Mouse (Mus musculus): ENCODE data around the gene Kif26b. TPM values are rescaled to one million over a fixed set of nuclear protein-coding genes. Genes with fewer than 3 reads are reported as not detected.

Kif26b gene
- total RNA-seq, 2 experiments from 2014 or later, result 0.04 to 0.20 TPM

DNA sequence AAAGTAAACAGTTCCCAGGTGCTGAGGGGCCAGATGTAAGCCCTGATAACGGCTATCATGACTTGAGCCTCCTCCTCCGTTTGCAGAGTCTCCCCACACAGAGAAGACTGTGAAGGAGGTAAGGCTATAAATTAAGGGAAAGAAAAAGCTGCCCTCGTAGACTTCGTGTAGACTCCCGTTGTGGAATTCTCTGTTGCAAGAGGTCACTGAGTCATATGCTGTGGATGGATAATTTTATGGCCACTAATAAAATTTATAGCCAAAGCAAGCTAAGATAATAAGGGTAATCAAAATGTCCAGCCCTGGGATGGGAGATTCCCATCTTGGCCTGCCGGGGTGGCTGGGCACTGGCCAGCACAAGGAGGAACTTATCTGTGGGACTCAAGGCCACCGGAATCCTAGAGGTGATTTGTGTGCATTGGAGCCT is 179.0 kb downstream of the Kif26b start:
- no peak for ATAC-seq (ENCODE audit: poor library complexity, severe bottlenecking)

DNA sequence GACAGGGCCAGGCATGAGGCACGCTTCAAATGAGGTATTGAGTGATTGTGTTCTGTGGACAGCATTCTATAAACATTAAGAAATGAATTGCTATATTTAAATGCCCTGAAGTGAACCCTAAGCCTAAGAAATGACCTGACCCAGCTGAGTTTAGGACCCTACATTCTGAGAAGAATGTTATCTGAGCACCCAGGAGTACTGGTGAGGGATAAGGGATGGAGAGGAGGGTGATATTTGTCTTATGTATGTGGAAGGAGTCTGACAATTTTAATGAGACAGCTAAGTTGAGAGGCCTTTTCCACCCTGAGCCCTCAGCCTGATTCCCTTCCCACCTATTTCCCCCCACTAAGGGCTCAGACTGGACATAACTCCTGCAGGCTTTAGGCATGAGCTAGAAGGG is 179.4 kb downstream of the Kif26b start:
- no peak for ATAC-seq (ENCODE audit: poor library complexity, severe bottlenecking)

DNA sequence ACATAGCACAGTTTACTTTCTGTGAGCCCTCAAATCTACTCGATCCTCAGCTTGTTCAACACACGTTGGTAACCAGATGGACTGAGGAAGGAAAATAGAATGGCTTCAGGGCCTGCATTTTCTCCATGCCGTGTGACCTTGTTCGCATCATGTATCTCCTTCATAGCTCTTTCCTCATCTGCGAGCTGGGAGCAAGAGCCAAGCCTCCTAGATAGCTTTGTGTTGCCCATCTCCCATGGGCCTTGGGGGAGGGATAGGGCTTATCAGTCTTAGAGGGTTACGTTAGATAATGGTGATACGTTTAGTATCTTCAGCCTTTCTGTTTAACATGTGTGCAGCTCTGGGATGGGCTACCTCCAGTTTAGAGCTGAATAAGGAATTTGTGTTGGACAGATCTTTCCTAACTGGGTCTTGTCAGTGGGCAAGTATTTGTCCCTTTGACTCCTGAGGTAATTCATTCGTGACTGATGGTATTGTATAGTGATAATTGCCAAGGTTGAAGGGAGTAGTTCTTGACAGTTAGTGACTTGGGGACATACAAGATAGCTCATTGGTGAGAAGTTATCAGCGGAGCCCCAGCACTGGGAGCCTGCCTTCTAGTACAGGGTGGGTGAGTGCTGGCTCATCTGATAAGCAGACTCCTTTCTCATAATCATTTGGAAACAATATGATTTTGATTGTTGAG is 183.4 kb downstream of the Kif26b start:
- 0 out of 2 replicates have a peak, but pooled peaks have one; percentile 34 for ATAC-seq (ENCODE audit: poor library complexity, severe bottlenecking)

DNA sequence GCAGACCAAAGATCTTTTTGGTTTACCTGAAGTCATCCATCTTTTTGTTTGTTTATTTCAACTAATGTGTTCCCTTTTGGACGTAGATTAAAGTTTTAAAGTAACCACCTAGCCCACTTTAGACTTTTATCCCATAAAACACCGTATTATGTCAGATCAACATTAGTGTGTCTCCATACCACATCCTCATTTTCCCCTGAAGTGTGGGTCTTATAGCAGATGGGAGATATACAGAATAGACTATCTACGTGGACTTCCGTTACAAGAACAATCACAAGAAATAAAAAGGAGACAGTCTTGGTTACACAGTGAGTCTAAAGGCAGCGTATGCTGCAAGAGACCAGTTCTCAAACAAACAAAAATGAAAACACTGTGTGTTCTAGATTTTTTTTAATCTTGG is 185.3 kb downstream of the Kif26b start:
- no peak for ATAC-seq (ENCODE audit: poor library complexity, severe bottlenecking)

DNA sequence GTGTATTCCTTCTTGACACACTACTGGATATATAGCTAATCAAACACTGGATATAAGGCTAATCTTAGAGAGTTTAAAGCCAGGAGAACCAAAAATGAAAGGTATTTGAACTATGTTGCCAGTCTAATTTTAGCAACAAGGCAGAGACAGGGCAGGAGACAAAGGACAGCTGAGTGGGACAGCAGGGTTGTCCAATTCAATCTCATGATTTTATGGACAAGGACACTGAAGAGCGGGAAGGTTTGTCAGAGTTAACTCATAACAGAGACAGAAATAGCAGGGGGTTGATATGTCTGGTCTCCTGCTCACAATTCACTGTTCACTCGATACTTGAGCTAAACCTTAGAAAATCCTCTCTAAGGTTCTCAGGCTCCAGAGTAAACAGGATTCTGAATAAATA is 187.5 kb downstream of the Kif26b start:
- no peak for ATAC-seq (ENCODE audit: poor library complexity, severe bottlenecking)

DNA sequence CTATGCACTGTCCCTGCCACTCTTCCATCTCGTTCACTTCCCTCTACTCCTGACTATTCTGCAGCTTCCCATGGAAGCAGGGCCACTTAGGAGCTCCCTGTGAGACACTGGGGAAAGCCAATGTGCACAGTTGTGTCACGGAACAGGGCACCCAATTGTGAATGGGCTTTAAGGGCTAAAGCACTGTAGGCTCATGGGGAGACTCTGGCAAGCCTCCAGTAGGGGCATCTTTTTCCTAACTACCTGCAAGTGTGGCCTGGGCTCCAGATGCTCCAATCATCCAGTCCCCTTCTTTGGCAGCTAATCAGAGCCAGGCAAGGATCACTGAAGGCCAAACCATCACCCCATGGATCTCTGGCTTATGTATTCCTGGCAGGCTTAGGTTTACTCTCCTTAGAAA is 191.9 kb downstream of the Kif26b start:
- ATAC-seq (ENCODE audit: poor library complexity, severe bottlenecking), result no peak

DNA sequence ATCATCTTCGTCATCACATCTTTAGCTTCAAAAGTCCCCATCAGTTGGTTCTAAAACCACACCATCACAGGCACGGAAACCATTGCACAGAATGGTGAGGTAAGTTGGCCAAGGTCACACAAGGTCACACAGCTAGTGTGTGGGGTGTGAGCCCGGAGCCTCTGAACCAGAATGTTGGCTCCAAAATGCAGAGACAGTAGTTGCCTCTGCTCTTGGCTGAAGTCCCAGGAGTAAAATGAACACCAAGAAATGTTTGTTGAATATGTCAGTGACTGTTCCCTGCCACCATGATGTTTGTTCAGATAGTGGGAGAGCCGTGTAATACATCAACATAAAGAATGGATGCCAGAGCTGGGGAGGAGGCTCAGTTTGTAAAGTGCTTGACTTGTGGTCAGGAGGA is 193.9 kb downstream of the Kif26b start:
- no peak for ATAC-seq (ENCODE audit: poor library complexity, severe bottlenecking)

DNA sequence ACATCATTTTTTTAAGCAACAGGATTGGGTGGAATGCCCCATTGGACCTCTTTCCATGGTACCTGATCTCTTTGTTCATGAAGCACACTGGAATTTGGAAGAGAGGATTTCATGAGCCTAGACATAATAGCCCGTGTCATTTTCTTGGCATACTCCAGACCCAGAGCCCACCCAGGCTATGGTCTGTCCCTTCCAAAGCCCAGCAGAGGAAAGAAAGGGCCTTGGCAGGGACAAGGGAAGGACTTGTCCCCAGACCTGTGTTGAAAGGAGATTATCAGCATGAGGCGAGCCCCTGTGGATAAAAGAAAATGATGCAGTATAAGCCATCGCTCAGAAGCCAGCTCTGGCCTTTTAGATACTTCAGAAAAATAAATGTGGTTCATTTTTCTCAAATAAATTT is 196.6 kb downstream of the Kif26b start:
- no peak for ATAC-seq (ENCODE audit: poor library complexity, severe bottlenecking)

DNA sequence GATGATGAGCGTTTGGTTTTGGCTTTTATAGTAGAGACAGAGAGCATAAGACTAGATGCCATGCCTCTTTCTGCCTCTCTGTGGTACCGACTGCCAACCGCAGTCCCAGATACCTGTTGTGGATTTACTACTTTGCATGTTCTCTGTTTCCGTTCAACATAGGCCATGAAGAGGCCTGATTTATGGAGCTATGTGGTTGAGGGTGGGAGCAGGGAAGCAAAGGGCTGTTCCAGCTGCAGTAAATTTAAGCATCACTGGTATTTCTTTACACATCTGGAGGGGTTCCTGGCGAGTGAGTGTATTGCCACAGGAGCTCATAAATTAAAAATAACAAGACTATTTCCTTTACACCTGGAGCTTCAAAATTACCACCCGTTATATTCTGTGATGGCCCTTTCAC is 199.3 kb downstream of the Kif26b start:
- no peak for ATAC-seq (ENCODE audit: poor library complexity, severe bottlenecking)

DNA sequence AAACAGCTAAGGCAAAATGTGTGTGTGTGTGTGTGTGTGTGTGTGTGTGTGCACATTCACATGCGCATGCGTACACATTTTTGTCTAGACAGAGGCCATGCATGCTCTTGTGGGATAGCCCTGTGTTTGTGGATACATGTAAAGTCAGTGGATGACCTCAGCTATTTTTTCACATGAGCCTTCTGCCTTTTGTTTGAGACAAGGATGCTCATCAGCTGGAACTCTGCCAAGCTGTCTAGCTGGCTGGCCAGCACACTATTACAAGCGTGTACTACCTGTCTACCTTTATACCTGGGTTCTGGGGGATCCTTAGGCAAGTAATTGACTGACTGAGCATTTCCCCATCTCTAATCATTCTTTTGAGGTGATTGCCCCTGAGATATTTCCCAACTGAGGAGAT is 201.3 kb downstream of the Kif26b start:
- no peak for ATAC-seq (ENCODE audit: poor library complexity, severe bottlenecking)

DNA sequence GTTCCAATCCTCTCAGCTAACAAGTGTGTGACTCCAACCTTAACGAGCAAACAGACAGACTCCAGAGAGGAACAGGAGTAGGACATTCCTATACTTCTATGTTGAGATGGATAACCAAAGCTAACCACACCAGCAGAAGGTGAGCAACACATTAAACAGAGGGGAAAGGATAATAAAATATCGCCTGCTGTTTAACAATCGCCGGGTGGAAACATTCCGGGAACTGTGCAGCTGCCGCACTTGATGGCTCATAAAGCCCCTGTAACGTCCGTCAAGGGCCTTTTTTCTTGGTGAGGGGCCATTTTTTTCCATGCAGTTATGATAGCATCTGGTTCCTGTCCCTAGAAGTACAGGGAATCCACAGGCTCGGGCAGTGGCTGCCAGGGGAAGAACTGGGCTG is 204.1 kb downstream of the Kif26b start:
- ATAC-seq (ENCODE audit: poor library complexity, severe bottlenecking), result no peak

DNA sequence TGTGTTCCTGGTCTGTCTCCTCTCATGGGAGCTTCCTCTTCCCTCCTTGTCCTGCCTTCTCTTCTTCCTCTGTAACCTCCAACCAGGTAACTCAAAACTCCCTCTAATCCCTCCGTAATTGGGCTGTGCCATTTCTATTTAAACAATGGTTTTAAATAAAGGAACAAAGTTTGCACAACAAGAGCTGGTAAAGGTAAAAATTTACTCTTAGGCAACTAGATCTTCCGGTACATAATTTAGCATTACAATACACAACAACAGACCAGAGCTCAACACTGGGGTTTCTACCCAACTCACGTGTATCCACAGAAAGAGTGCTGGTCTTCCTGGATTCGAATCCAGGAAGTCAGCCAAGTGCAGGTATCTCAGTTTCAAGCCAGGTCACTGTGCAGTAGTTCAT is 205.7 kb downstream of the Kif26b start:
- ATAC-seq (ENCODE audit: poor library complexity, severe bottlenecking), result no peak

DNA sequence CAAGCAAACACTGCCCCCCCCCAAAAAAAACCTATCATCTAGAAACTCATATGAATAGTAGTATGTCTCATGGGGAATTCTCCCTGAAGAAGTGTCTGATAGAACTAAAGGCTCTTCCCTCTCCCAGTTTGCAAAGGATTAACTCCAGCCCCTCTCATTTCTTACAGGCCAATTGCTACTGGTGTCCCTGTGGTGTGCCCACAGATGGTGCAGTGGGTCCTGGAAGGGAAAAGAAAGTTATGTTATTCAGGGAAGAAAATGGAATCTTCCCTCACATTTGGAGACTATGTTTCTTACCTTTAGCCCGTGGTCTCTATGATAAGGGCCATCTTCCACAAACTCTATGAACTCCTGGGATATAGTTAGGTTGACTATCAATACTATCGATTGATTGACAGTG is 208.0 kb downstream of the Kif26b start:
- ATAC-seq (ENCODE audit: poor library complexity, severe bottlenecking), result no peak

DNA sequence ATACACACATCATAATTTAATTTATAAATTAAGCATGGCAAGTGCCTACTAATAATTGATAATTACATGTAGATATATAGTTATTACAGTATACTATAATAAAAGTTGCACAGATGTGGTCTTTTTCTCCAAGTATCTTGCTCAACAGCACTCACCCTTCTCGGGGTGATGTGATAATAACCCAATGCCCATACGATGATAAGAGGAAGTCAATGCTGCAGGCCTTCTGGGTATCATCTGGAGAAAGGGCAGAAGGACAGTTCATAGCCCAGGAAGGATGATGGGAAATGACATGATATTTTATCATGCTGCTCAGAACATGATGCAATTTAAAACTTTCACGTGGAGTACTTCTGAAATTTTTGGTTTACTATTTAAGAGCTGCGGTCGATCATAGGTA is 214.9 kb downstream of the Kif26b start:
- ATAC-seq (ENCODE audit: poor library complexity, severe bottlenecking), result peak; percentile 24; the same call in 1 of the 2 replicates

DNA sequence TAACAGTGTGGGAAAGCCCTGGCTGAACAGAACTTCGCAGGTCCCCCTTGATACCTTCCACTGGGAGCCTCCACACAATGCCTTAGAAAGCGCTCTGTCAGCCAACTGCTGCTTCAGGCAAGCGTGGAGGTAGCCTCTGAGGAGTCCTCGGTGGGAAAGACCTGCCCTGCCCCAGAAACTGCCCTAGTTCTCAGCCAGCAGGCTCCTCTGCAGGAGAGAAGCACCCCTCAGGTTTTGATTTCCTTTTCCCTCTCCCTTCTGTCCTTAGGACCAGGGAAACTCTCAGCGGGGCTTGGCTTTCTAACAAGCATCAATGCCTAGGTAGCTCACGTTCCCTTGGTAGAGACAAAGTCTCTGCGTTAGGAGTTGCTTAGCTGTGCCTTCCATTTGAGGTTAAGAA is 215.6 kb downstream of the Kif26b start:
- no peak for ATAC-seq (ENCODE audit: poor library complexity, severe bottlenecking)

DNA sequence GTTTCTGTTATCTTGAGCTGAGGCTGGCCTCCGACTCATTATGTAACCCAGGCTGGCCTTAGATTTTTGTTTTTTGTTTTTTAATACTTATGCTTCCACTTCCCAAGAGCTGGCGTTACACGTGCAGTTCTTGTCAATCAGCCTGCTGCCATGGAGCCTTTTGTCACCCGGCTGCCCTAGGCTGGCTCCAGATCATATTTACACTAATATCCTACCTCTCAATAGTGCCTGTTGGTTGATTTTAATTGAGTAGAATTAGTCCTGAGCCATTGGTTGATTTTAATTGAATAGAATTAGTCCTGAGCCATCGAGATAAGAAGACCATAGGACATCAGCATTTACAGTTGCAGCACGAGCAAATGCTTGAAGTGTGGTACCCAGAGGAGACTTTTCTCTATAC is 216.0 kb downstream of the Kif26b start:
- ATAC-seq (ENCODE audit: poor library complexity, severe bottlenecking), result no peak

DNA sequence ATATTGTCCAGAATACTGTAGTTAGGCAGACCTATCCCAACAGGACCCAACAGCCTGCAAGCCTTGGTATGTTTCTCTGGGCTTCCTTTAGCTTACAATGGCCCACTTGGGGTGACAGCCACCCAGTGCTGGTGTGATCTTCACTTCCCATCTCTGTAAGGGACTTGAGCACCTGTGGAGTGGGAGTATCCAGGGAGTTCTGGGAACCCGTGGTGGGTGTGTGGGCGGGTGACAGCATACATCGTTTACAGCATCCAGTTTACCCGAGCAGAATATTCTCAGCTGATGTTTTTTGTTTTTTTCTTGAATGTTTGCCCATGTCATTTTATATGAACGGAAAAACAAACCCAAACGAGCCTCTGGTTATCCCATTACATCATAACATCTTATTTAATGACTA is 216.5 kb downstream of the Kif26b start:
- ATAC-seq (ENCODE audit: poor library complexity, severe bottlenecking), result no peak

DNA sequence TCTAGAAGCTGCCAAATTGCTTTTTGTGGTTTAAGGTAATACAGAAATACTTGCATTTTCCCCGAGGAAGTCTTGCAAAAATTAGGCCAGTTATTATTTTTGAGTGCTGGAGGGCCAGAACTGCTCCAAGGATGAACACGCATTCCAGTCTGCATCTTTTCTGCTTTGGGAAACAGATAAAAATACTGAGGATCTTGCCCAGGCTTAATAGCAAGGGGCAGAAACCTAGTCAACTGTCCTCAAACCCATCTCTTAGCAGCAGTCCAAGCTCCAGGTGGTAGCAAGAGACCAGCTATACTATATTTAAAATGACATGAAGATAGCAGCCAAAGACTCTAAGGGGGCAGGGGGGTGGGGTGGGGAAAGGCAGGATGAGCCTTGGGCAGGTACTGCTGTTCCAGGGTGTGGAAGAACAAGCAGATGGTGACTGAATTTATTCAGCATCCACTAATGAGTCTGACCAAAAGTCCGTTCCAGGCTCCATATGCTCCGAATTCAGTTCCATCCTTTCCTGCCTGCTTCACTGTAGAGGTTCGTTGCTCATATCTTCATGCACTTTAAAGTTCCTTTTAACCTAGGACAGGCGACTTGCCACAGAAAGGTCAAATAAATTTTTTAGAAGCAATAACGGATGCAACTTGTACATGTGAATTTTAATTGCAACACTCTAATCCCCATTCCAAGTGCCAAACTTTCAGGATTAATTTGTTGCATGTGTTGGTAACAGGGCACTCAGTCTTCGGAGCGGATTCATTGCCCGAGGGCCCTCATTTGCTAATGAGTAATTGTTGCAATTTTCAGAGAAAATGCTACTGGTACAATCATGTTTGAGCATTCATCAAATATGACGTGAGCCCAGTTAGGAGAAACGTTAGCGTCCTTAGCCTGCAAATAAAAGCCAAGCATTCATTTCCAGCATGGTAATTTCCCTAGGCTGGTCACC is 218.6 kb downstream of the Kif26b start:
- ATAC-seq (ENCODE audit: poor library complexity, severe bottlenecking), result no peak

DNA sequence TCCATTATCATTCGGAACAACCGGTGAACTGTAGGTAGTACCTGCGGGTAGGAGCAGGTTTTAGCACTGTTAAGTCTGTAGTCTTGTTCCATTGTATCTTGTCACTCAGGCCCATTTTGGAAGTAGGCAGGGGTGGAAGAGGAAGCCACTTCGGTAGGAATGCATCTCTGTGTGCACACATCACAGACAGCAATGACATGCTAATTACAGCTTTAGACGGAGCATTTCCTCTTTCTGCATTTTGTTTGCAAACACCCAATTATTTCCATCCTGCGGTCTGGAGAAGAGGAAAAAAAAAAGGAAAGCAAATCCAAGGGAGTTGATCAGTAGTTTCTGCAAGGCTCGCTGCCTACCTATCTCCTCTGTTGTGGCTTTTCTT is 219.3 kb downstream of the Kif26b start:
- no peak for ATAC-seq (ENCODE audit: poor library complexity, severe bottlenecking)

DNA sequence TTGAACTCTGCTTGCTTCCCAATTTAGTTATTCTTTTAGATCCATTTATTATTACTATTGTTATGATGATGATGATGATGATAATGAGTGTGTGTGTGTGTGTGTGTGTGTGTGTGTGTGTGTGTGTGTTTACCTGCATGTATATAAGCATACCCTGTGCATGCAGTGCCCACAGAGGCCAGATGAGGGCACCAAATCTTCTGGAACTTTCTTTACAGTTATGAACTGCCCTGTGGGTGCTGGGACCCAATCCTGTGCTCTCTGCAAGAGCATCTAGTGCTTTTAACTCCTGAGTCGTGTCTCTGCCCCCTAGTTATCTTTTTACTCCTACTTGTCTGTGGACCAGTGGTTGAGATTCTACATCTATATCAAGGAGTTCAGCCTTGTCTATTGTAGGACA is 219.7 kb downstream of the Kif26b start:
- no peak for ATAC-seq (ENCODE audit: poor library complexity, severe bottlenecking)

DNA sequence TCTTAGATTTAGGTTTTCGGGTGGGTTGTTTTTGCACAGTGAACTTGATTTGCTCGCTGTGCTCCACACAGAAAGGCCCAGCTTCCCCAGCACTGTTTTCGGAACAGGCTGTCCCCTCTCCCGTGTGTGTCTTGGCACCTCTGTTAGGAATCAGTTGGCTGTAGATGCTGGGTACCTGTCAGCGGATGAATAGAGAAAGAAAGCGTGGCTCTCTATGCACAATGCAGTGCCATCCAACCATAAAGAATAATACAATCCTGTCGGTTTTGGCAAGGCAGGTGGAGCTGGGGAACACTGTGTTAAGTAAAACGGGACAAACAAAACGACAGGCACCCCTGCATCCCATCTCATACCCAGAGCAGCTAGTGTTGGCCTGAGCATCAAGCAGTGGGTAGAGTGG is 220.9 kb downstream of the Kif26b start:
- no peak for ATAC-seq (ENCODE audit: poor library complexity, severe bottlenecking)

DNA sequence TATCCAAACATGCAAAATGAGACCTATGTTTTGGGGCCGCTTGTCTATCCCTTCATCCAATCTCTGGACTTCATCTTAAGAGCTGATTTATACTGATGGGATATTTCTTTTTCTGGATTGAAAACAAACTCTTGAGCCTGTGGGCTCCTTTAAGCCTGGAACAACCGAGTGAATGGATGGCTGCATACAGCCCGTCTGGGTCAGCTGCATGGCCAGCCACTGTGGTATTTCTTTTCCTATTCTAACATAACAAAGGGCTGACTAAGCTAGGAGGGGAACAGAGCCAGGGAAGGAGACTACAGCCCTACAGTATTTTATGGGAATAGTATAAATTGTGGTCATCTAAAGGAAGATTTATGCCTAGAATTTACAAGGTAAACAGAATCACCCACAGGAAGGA is 229.5 kb downstream of the Kif26b start:
- no peak for ATAC-seq (ENCODE audit: poor library complexity, severe bottlenecking)
